ENCODE assay signal across 8 mouse cellular contexts in the genomic region with DNA sequence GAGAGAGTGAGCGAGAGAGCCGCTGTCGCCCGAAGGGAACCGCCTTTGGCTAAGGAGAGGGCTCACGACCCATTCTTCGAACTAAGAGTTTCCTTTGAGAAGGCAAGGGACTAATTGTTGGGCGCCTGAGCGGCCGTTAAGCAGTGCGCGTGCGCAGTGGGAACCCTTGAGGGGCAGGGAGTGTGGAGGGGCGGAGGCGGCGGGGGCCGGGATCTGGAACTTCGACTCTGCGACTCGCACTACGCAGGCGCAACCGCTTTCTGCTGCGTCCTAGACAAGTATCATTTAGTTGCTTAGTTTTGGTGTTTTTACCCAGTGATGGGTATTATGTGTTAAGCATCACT. TPM values are rescaled to one million over a fixed set of nuclear protein-coding genes. Genes with fewer than 3 reads are reported as not detected.
DNase-seq lines count a peak whose midpoint lies in the region; ATAC-seq and TF ChIP-seq lines count a peak whose summit lies in the region.

No protein-coding gene starts in this region.

- H3K4me2 ChIP-seq in neural tube, embryonic 11.5 days (ENCODE audit: low read depth), result peak overlapping the region; percentile 49

- H3K36me3 ChIP-seq in neural tube, embryonic 11.5 days (ENCODE audit: control insufficient read depth, insufficient read depth, low read length), result no peaks in the 10 kb centered on the region
- no peaks in the 10 kb centered on the region for H3K36me3 ChIP-seq in macrophage (ENCODE audit: inconsistent target)

- peak; percentile 93 for DNase-seq in neural tube, embryonic 11.5 days (ENCODE audit: low spot score)
- no peak for DNase-seq in neural tube, embryonic 10.5 days (ENCODE audit: extremely low spot score, low spot score)
- peak; percentile 94 for DNase-seq in gastrocnemius, adult 2 months
- DNase-seq in hindlimb bud, embryonic 11.5 days (ENCODE audit: extremely low spot score, low read depth, low spot score), result peak; percentile 57
- peak; percentile 80 to 86 for DNase-seq in left cerebral cortex, adult 8-10 months (ENCODE audit: low spot score in 2 of 2)
- peak; percentile 92 to 94 for DNase-seq in right cerebral cortex, postnatal 10 days (ENCODE audit: low spot score in 2 of 2)

- H3K79me2 ChIP-seq in macrophage (ENCODE audit: inconsistent target), result peaks cover 53% of the 10 kb centered on the region

- WGBS in neural tube, embryonic 11.5 days, result under 1% methylated on average over 24 of the region's 24 CpGs
- under 1% methylated on average over 24 of the region's 24 CpGs for WGBS in macrophage (ENCODE audit: missing documents)

- H3K9ac ChIP-seq in neural tube, embryonic 11.5 days (ENCODE audit: low read length), result peak overlapping the region; percentile 91

- TF ChIP-seq CTCF in cortical plate, adult 2 months (IDR thresholded peaks at IDR 0.05; ENCODE audit: extremely low read depth, insufficient read depth, low read length), result no peak
- no peak for TF ChIP-seq CTCF in gastrocnemius, adult 2 months (IDR thresholded peaks at IDR 0.05)

- no peaks in the 10 kb centered on the region for H3K9me3 ChIP-seq in neural tube, embryonic 11.5 days (ENCODE audit: control insufficient read depth, low read length)

- no peaks in the 10 kb centered on the region for H3K27me3 ChIP-seq in neural tube, embryonic 11.5 days (ENCODE audit: control insufficient read depth, insufficient read depth, low read length)

- ATAC-seq in neural tube, embryonic 11.5 days (ENCODE audit: insufficient read depth, low FRiP score, low TSS enrichment), result peak; percentile 78

- no peaks in the 10 kb centered on the region; the same call in 1 of the 2 replicates for H3K4me1 ChIP-seq in neural tube, embryonic 11.5 days (ENCODE audit: control insufficient read depth, insufficient read depth, low read length)
- peaks cover 4% of the 10 kb centered on the region for H3K4me1 ChIP-seq in cortical plate, adult 2 months (ENCODE audit: control insufficient read depth, insufficient read depth, low read length)

- peak; percentile 51; the same call in 1 of the 2 replicates for TF ChIP-seq POLR2A in cortical plate, adult 2 months (IDR thresholded peaks at IDR 0.05; ENCODE audit: extremely low read depth, insufficient read depth, low read length)

- H3K4me3 ChIP-seq in neural tube, embryonic 11.5 days (ENCODE audit: low read depth, low read length), result peak overlapping the region; percentile 82
- H3K4me3 ChIP-seq in cortical plate, adult 2 months (ENCODE audit: insufficient read depth, low read length), result peak overlapping the region; percentile 52
- peak overlapping the region; percentile 79 for H3K4me3 ChIP-seq in gastrocnemius, adult 2 months
- peak overlapping the region; percentile 92 for H3K4me3 ChIP-seq in macrophage (ENCODE audit: inconsistent target)

- H3K27ac ChIP-seq in neural tube, embryonic 11.5 days (ENCODE audit: low read depth, low read length), result peak overlapping the region; percentile 92
- peak overlapping the region; percentile 94 for H3K27ac ChIP-seq in cortical plate, adult 2 months (ENCODE audit: insufficient read depth, low read length)
- H3K27ac ChIP-seq in gastrocnemius, adult 2 months, result peak overlapping the region; percentile 98
- peak overlapping the region; percentile 97 for H3K27ac ChIP-seq in macrophage

- intact Hi-C loops in gastrocnemius, adult 2 months (cut with DNase I), result loop anchor here (5.0 kb wide), 1 partner anchor 34 kb away; no protein-coding TSS in a partner anchor

RNA-seq across cellular contexts. Expression of a gene that starts 0.9 kb away (rescaled TPM):
- 157 and 163 TPM in 2 replicates for polyA plus RNA-seq in neural tube, embryonic 11.5 days (2014; fragmentation: Nextera tagmentation; extraction: Ambion mirVana)
- 229 and 270 TPM in 2 replicates for polyA plus RNA-seq in cortical plate, adult 2 months (2012; rRNA removed)
- 10 to 100 TPM; 48.9 to 49.2 TPM for total RNA-seq in gastrocnemius, adult 2 months (2021)
- 100 to 1,000 TPM; 150 to 198 (median 173) TPM for total RNA-seq in left cerebral cortex, adult 8-10 months (2022)
- 1,000 to 10,000 TPM in 1 of 26 experiments, 100 to 1,000 TPM in 25; 324 to 1,084 (median 615) TPM for total RNA-seq in macrophage (2018; cell fraction: chromatin; rRNA removed)
- total RNA-seq in macrophage (2018; cell fraction: cytosol; rRNA removed), result 10 to 100 TPM in 25 of 26 experiments, 1 to 10 TPM in 1; 8.4 to 47.8 (median 17.2) TPM
- total RNA-seq in macrophage (2018; cell fraction: nucleus; rRNA removed), result 100 to 1,000 TPM; 197 to 803 (median 330) TPM
- 30.7 to 78.7 TPM (median 47.5 TPM) in 3 replicates for polyA plus RNA-seq in macrophage (2018)

RNA-seq across cellular contexts. Expression of a gene that starts 31.2 kb away (rescaled TPM):
- polyA plus RNA-seq in neural tube, embryonic 11.5 days (2014; fragmentation: Nextera tagmentation; extraction: Ambion mirVana), result 12.3 and 13.8 TPM in 2 replicates
- 10.7 and 11.5 TPM in 2 replicates for polyA plus RNA-seq in cortical plate, adult 2 months (2012; rRNA removed)
- 10 to 100 TPM; 12.3 to 22.2 TPM for total RNA-seq in gastrocnemius, adult 2 months (2021)
- 10 to 100 TPM; 12.4 to 14.7 (median 13.7) TPM for total RNA-seq in left cerebral cortex, adult 8-10 months (2022)
- total RNA-seq in macrophage (2018; cell fraction: chromatin; rRNA removed), result 10 to 100 TPM in 9 of 26 experiments, 1 to 10 TPM in 17; 2.2 to 14.5 (median 8.6) TPM
- total RNA-seq in macrophage (2018; cell fraction: cytosol; rRNA removed), result 1 to 10 TPM; 4.8 to 7.8 (median 6.1) TPM
- 10 to 100 TPM in 1 of 26 experiments, 1 to 10 TPM in 25; 1.7 to 11.4 (median 5.3) TPM for total RNA-seq in macrophage (2018; cell fraction: nucleus; rRNA removed)
- 5.3 to 9.8 TPM (median 7.6 TPM) in 3 replicates for polyA plus RNA-seq in macrophage (2018)
